Mouse (Mus musculus) embryonic facial prominence, embryonic 15.5 days (tissue): ENCODE data around the gene Itgb6. TPM values are rescaled to one million over a fixed set of nuclear protein-coding genes. Genes with fewer than 3 reads are reported as not detected.
A peak's percentile ranks its signal among the peaks of the same experiment; 100 is the strongest.

Source experiments
- ATAC-seq: fragments of 200-750 bp; cut with Nextera tagmentation; 2 replicates; pipeline ENCODE4 v1.8.0; 2017; ENCODE audit warnings: low read depth, moderate TSS enrichment; ENCODE audit not compliant: insufficient number of reproducible peaks, low FRiP score, low TSS enrichment
- H3K27ac ChIP-seq: fragments of 300-500 bp; sonication (generic); replicated peaks from 2 replicates; pipeline ENCODE4 v1.5.1; 2015; ENCODE audit warnings: mild to moderate bottlenecking, inconsistent platforms
- H3K27me3 ChIP-seq: fragments of 300-500 bp; sonication (generic); 2 replicates; pipeline ENCODE4 v1.6.1; 2015; ENCODE audit warnings: inconsistent platforms
- H3K36me3 ChIP-seq: fragments of 300-500 bp; sonication (generic); 2 replicates; pipeline ENCODE4 v1.6.1; 2015; ENCODE audit warnings: mild to moderate bottlenecking, inconsistent platforms
- H3K4me1 ChIP-seq: fragments of 300-500 bp; sonication (generic); 2 replicates; pipeline ENCODE4 v1.6.1; 2015; ENCODE audit warnings: inconsistent platforms
- H3K4me2 ChIP-seq: fragments of 300-500 bp; sonication (generic); replicated peaks from 2 replicates; pipeline ENCODE4 v1.6.1; 2015; ENCODE audit warnings: mild to moderate bottlenecking, inconsistent platforms
- H3K4me3 ChIP-seq: fragments of 300-500 bp; sonication (generic); replicated peaks from 2 replicates; pipeline ENCODE4 v1.5.1; 2015; ENCODE audit warnings: mild to moderate bottlenecking, inconsistent platforms
- H3K9ac ChIP-seq: fragments of 300-500 bp; sonication (generic); 2 replicates; pipeline ENCODE4 v1.6.1; 2015; ENCODE audit warnings: inconsistent platforms
- H3K9me3 ChIP-seq: fragments of 300-500 bp; sonication (generic); replicated peaks from 2 replicates; pipeline ENCODE4 v1.6.1; 2016; ENCODE audit warnings: inconsistent platforms
- WGBS: fragments of 180-500 bp; shearing (Covaris S2); methylation state at CpG from one replicate; pipeline ENCODE4 v1.1.7; 2015; 5-methylcytosine and 5-hydroxymethylcytosine counted together
- polyA plus RNA-seq: library from polyadenylated mRNA; unstranded; fragments of >200 nt; fragmentation: Nextera tagmentation; extraction: Ambion mirVana; gene quantifications from 2 replicates; pipeline ENCODE4 v1.2.1, GENCODE M21; 2015

Itgb6 gene
- polyA plus RNA-seq: 2.9 and 3.8 TPM in 2 replicates

GRCm38 (mm10) chr2:60722514-60722913, at the start of gene Itgb6:
Gene Itgb6 (minus strand): TSS chr2:60722643.
- 69% methylated on average over 14 of the region's 14 CpGs for WGBS
- H3K9me3 ChIP-seq: no peaks in the 10 kb centered on the region
- no peaks in the 10 kb centered on the region for H3K27me3 ChIP-seq
- no peak within 1 kb of the TSS for H3K9ac ChIP-seq
- no peaks in the 10 kb centered on the region for H3K4me1 ChIP-seq
- ATAC-seq: peak; percentile 63
- H3K4me2 ChIP-seq: no peak within 1 kb of the TSS
- H3K27ac ChIP-seq: 0 out of 2 replicates have a peak within 1 kb of the TSS, but pooled peaks have one; percentile 35
- no peak within 1 kb of the TSS for H3K4me3 ChIP-seq
- H3K36me3 ChIP-seq: no peaks in the 10 kb centered on the region

- H3K4me1 ChIP-seq: no peaks in the 10 kb centered on the region
- H3K4me3 ChIP-seq: no peak overlapping the region
- H3K36me3 ChIP-seq: peaks cover 47% of the 10 kb centered on the region
- H3K27ac ChIP-seq: 0 out of 2 replicates have a peak overlapping the region, but pooled peaks have one; percentile 28
- H3K9me3 ChIP-seq: no peaks in the 10 kb centered on the region
- H3K9ac ChIP-seq: no peak overlapping the region
- no peak overlapping the region for H3K4me2 ChIP-seq
- no peaks in the 10 kb centered on the region for H3K27me3 ChIP-seq
- 50% methylated on average over 8 of the region's 8 CpGs for WGBS
- ATAC-seq: no peak
Observed at GRCm38 (mm10) chr2:60766420-60766819, 44.0 kb upstream of the Itgb6 start.

GRCm38 (mm10) chr2:60756218-60756617, 33.8 kb upstream of the Itgb6 start:
- peaks cover 25% of the 10 kb centered on the region for H3K36me3 ChIP-seq
- no peaks in the 10 kb centered on the region for H3K4me1 ChIP-seq
- no peaks in the 10 kb centered on the region for H3K9me3 ChIP-seq
- no peaks in the 10 kb centered on the region for H3K27me3 ChIP-seq
- H3K9ac ChIP-seq: no peak overlapping the region
- H3K4me2 ChIP-seq: no peak overlapping the region
- H3K4me3 ChIP-seq: no peak overlapping the region
- WGBS: 85% methylated on average over 9 of the region's 9 CpGs
- H3K27ac ChIP-seq: no peak overlapping the region
- no peak for ATAC-seq

GRCm38 (mm10) chr2:60755101-60755500, 32.7 kb upstream of the Itgb6 start:
- no peak overlapping the region for H3K27ac ChIP-seq

GRCm38 (mm10) chr2:60751274-60751673, 28.8 kb upstream of the Itgb6 start:
- H3K36me3 ChIP-seq: peaks cover 30% of the 10 kb centered on the region
- no peak overlapping the region for H3K27ac ChIP-seq

More at GRCm38 (mm10) chr2:60755101-60755500, 32.7 kb upstream of the Itgb6 start:
- H3K9ac ChIP-seq: no peak overlapping the region
- no peaks in the 10 kb centered on the region for H3K27me3 ChIP-seq
- H3K4me1 ChIP-seq: no peaks in the 10 kb centered on the region
- no peaks in the 10 kb centered on the region for H3K9me3 ChIP-seq
- H3K4me2 ChIP-seq: no peak overlapping the region
- 96% methylated on average over 7 of the region's 7 CpGs for WGBS
- no peak overlapping the region for H3K4me3 ChIP-seq
- ATAC-seq: no peak
- peaks cover 25% of the 10 kb centered on the region for H3K36me3 ChIP-seq

GRCm38 (mm10) chr2:60750591-60750990, 28.1 kb upstream of the Itgb6 start:
- no peak for ATAC-seq
- Histone ChIP-seq H3K27me3 (no peaks in the 10 kb centered on the region), H3K27ac (no peak overlapping the region), H3K9ac (no peak overlapping the region), H3K4me1 (0 out of 2 replicates have a peak, but pooled peaks cover 7% of the 10 kb centered on the region), H3K36me3 (peaks cover 23% of the 10 kb centered on the region), H3K9me3 (no peaks in the 10 kb centered on the region), H3K4me2 (no peak overlapping the region), H3K4me3 (no peak overlapping the region)
- whole genome bisulfite sequencing: 76% methylated on average over 3 of the region's 3 CpGs

More at GRCm38 (mm10) chr2:60751274-60751673, 28.8 kb upstream of the Itgb6 start:
- no peak overlapping the region for H3K4me3 ChIP-seq
- no peaks in the 10 kb centered on the region for H3K9me3 ChIP-seq
- H3K4me2 ChIP-seq: no peak overlapping the region
- 0 out of 2 replicates have a peak, but pooled peaks cover 7% of the 10 kb centered on the region for H3K4me1 ChIP-seq
- no peak overlapping the region for H3K9ac ChIP-seq
- no peaks in the 10 kb centered on the region for H3K27me3 ChIP-seq
- no peak for ATAC-seq
- WGBS: 94% methylated on average over 9 of the region's 9 CpGs

GRCm38 (mm10) chr2:60748585-60748984, 26.1 kb upstream of the Itgb6 start:
- Histone ChIP-seq H3K27ac (no peak overlapping the region), H3K4me3 (no peak overlapping the region), H3K36me3 (peaks cover 16% of the 10 kb centered on the region), H3K27me3 (no peaks in the 10 kb centered on the region), H3K9me3 (no peaks in the 10 kb centered on the region), H3K4me2 (no peak overlapping the region), H3K4me1 (0 out of 2 replicates have a peak, but pooled peaks cover 7% of the 10 kb centered on the region), H3K9ac (no peak overlapping the region)
- ATAC-seq: no peak
- 83% methylated on average over 1 of the region's 1 CpGs for WGBS

- ATAC-seq: 0 out of 2 replicates have a peak, but pooled peaks have one; percentile 34
- no peaks in the 10 kb centered on the region for H3K27me3 ChIP-seq
- H3K9me3 ChIP-seq: no peaks in the 10 kb centered on the region
- no peak overlapping the region for H3K4me2 ChIP-seq
- H3K4me3 ChIP-seq: no peak overlapping the region
- H3K27ac ChIP-seq: no peak overlapping the region
- WGBS: 58% methylated on average over 3 of the region's 3 CpGs
- H3K36me3 ChIP-seq: peaks cover 16% of the 10 kb centered on the region
- 0 out of 2 replicates have a peak, but pooled peaks cover 7% of the 10 kb centered on the region for H3K4me1 ChIP-seq
- no peak overlapping the region for H3K9ac ChIP-seq
Observed at GRCm38 (mm10) chr2:60747590-60747989, 25.1 kb upstream of the Itgb6 start.

GRCm38 (mm10) chr2:60744674-60745073, 22.2 kb upstream of the Itgb6 start:
- Histone ChIP-seq H3K4me2 (no peak overlapping the region), H3K27me3 (no peaks in the 10 kb centered on the region), H3K9me3 (no peaks in the 10 kb centered on the region), H3K9ac (no peak overlapping the region), H3K27ac (no peak overlapping the region), H3K36me3 (peaks cover 9% of the 10 kb centered on the region), H3K4me3 (no peak overlapping the region), H3K4me1 (0 out of 2 replicates have a peak, but pooled peaks cover 7% of the 10 kb centered on the region)
- WGBS: 46% methylated on average over 3 of the region's 3 CpGs
- ATAC-seq: no peak

- Histone ChIP-seq H3K9me3 (no peaks in the 10 kb centered on the region), H3K4me2 (no peak overlapping the region), H3K4me1 (0 out of 2 replicates have a peak, but pooled peaks cover 3% of the 10 kb centered on the region), H3K4me3 (no peak overlapping the region), H3K27me3 (no peaks in the 10 kb centered on the region), H3K9ac (no peak overlapping the region), H3K36me3 (no peaks in the 10 kb centered on the region), H3K27ac (no peak overlapping the region)
- 59% methylated on average over 10 of the region's 10 CpGs for WGBS
- ATAC-seq: no peak
Observed at GRCm38 (mm10) chr2:60739389-60740137, 17.1 kb upstream of the Itgb6 start.

GRCm38 (mm10) chr2:60730929-60731328, 8.5 kb upstream of the Itgb6 start:
- Histone ChIP-seq H3K4me1 (peaks cover 5% of the 10 kb centered on the region; the same call in 1 of the 2 replicates), H3K36me3 (no peaks in the 10 kb centered on the region), H3K9me3 (no peaks in the 10 kb centered on the region), H3K9ac (no peak overlapping the region), H3K4me2 (no peak overlapping the region), H3K27me3 (no peaks in the 10 kb centered on the region), H3K27ac (no peak overlapping the region), H3K4me3 (no peak overlapping the region)
- no peak for ATAC-seq
- WGBS: 58% methylated on average over 6 of the region's 6 CpGs
